Mouse (Mus musculus) limb, embryonic 13.5 days (tissue): ENCODE results near the gene Tenm2. TPM values are rescaled to one million over a fixed set of nuclear protein-coding genes. Genes with fewer than 3 reads are reported as not detected.
A peak's percentile ranks its signal among the peaks of the same experiment; 100 is the strongest.

Experiments
- ATAC-seq: fragments of 200-750 bp; cut with Nextera tagmentation; 2 replicates; pipeline ENCODE4 v1.8.0; 2017; ENCODE audit warnings: low read depth, moderate number of reproducible peaks, moderate TSS enrichment; ENCODE audit not compliant: low FRiP score
- H3K27ac ChIP-seq: fragments of 300-500 bp; sonication (generic); 2 replicates; pipeline ENCODE4 v1.5.1; 2015; ENCODE audit warnings: inconsistent platforms, mild to moderate bottlenecking, moderate library complexity
- H3K27me3 ChIP-seq: fragments of 300-500 bp; sonication (generic); 2 replicates; pipeline ENCODE4 v1.6.1; 2015; ENCODE audit warnings: mild to moderate bottlenecking, inconsistent platforms
- H3K36me3 ChIP-seq: fragments of 300-500 bp; sonication (generic); 2 replicates; pipeline ENCODE4 v1.6.1; 2015; ENCODE audit warnings: inconsistent platforms, mild to moderate bottlenecking, moderate library complexity
- H3K4me1 ChIP-seq: fragments of 300-500 bp; sonication (generic); 2 replicates; pipeline ENCODE4 v1.6.1; 2015; ENCODE audit warnings: inconsistent platforms
- H3K4me2 ChIP-seq: fragments of 300-500 bp; sonication (generic); replicated peaks from 2 replicates; pipeline ENCODE4 v1.6.1; 2015; ENCODE audit warnings: inconsistent platforms, mild to moderate bottlenecking, moderate library complexity
- H3K4me3 ChIP-seq: fragments of 300-500 bp; sonication (generic); 2 replicates; pipeline ENCODE4 v1.5.1; 2015; ENCODE audit warnings: moderate library complexity, mild to moderate bottlenecking, inconsistent platforms
- H3K9ac ChIP-seq: fragments of 300-500 bp; sonication (generic); 2 replicates; pipeline ENCODE4 v1.6.1; 2015; ENCODE audit warnings: mild to moderate bottlenecking, inconsistent platforms
- H3K9me3 ChIP-seq: fragments of 300-500 bp; sonication (generic); 2 replicates; pipeline ENCODE4 v1.6.1; 2016; ENCODE audit warnings: inconsistent platforms
- WGBS: fragments of 180-500 bp; shearing (Covaris S2); methylation state at CpG from one replicate; pipeline ENCODE4 v1.1.7; 2015; 5-methylcytosine and 5-hydroxymethylcytosine counted together
- polyA plus RNA-seq: library from polyadenylated mRNA; unstranded; fragments of >200 nt; fragmentation: Nextera tagmentation; extraction: Ambion mirVana; gene quantifications from 2 replicates; pipeline ENCODE4 v1.2.1, GENCODE M21; 2015

The Tenm2 gene
- polyA plus RNA-seq, result 4.8 and 6.4 TPM in 2 replicates

- H3K36me3 ChIP-seq, result no peaks in the 10 kb centered on the region
- ATAC-seq, result peak; percentile 94
- H3K27ac ChIP-seq, result peak within 1 kb of the TSS; percentile 86
- peak within 1 kb of the TSS; percentile 77 for H3K9ac ChIP-seq
- no peaks in the 10 kb centered on the region for H3K9me3 ChIP-seq
- H3K4me1 ChIP-seq, result peaks cover 18% of the 10 kb centered on the region
- H3K27me3 ChIP-seq, result peaks cover 30% of the 10 kb centered on the region
- WGBS, result under 1% methylated on average over 59 of the region's 59 CpGs
- H3K4me2 ChIP-seq, result peak within 1 kb of the TSS; percentile 80
- peak within 1 kb of the TSS; percentile 64 for H3K4me3 ChIP-seq
Measured at GRCm38 (mm10) chr11:37235914-37236600, at the start of gene Tenm2. Gene Tenm2, minus strand, starts transcription at chr11:37235964.

GRCm38 (mm10) chr11:37285186-37285585 is 49.4 kb upstream of the Tenm2 start:
- no peaks in the 10 kb centered on the region for H3K36me3 ChIP-seq
- no peaks in the 10 kb centered on the region for H3K9me3 ChIP-seq
- H3K9ac ChIP-seq, result no peak overlapping the region
- H3K4me1 ChIP-seq, result no peaks in the 10 kb centered on the region
- H3K4me3 ChIP-seq, result no peak overlapping the region
- ATAC-seq, result no peak
- H3K27ac ChIP-seq, result no peak overlapping the region
- 86% methylated on average over 2 of the region's 2 CpGs for WGBS
- no peaks in the 10 kb centered on the region for H3K27me3 ChIP-seq
- H3K4me2 ChIP-seq, result no peak overlapping the region

DNA sequence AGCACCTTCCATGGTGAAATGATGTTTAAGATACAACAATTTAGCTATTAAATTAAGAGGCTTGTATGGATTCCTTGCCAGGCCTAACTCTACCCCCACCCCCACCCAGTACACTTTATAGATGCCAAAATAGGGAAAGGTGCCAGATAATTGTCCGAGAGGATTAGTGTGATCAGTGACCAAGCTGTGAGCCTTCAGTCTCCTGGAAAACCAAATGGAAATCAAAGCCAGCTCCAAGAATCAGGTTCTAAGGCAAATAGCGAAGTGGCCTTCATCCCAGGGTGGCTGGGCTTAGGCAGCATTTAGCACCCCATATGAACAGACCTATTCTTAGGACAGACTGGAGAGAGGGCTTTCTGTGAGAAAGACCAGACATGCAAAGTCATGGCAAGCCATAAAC is 13.0 kb upstream of the Tenm2 start:
- no peak overlapping the region for H3K9ac ChIP-seq
- no peak overlapping the region for H3K4me2 ChIP-seq
- 51% methylated on average over 2 of the region's 2 CpGs for whole genome bisulfite sequencing
- H3K36me3 ChIP-seq, result no peaks in the 10 kb centered on the region
- no peak for ATAC-seq
- H3K4me3 ChIP-seq, result no peak overlapping the region
- no peaks in the 10 kb centered on the region for H3K9me3 ChIP-seq
- H3K27me3 ChIP-seq, result no peaks in the 10 kb centered on the region
- no peak overlapping the region for H3K27ac ChIP-seq
- no peaks in the 10 kb centered on the region for H3K4me1 ChIP-seq

GRCm38 (mm10) chr11:37237096-37237725 is 1.4 kb upstream of the Tenm2 start:
- H3K4me3 ChIP-seq, result peak overlapping the region; percentile 64
- H3K27ac ChIP-seq, result peak overlapping the region; percentile 86; the same call in 1 of the 2 replicates
- peaks cover 18% of the 10 kb centered on the region for H3K4me1 ChIP-seq
- peaks cover 30% of the 10 kb centered on the region for H3K27me3 ChIP-seq
- peak overlapping the region; percentile 77 for H3K9ac ChIP-seq
- WGBS, result 32% methylated on average over 7 of the region's 7 CpGs
- peak; percentile 37; the same call in 1 of the 2 replicates for ATAC-seq
- peak overlapping the region; percentile 80 for H3K4me2 ChIP-seq
- H3K9me3 ChIP-seq, result no peaks in the 10 kb centered on the region
- no peaks in the 10 kb centered on the region for H3K36me3 ChIP-seq

- Histone ChIP-seq H3K4me1 (peaks cover 18% of the 10 kb centered on the region), H3K36me3 (no peaks in the 10 kb centered on the region), H3K9me3 (no peaks in the 10 kb centered on the region), H3K4me3 (peak overlapping the region; percentile 64), H3K27me3 (peaks cover 30% of the 10 kb centered on the region), H3K27ac (peak overlapping the region; percentile 86), H3K4me2 (peak overlapping the region; percentile 80), H3K9ac (peak overlapping the region; percentile 77)
- peak; percentile 84 for ATAC-seq
- WGBS, result under 1% methylated on average over 31 of the region's 31 CpGs
Measured at GRCm38 (mm10) chr11:37236601-37237083, 878 bp upstream of the Tenm2 start.

- H3K4me2 ChIP-seq, result peak overlapping the region; percentile 80
- peaks cover 18% of the 10 kb centered on the region for H3K4me1 ChIP-seq
- no peaks in the 10 kb centered on the region for H3K9me3 ChIP-seq
- WGBS, result 9% methylated on average over 18 of the region's 18 CpGs
- 0 out of 2 replicates have a peak overlapping the region, but pooled peaks have one; percentile 86 for H3K27ac ChIP-seq
- no peak for ATAC-seq
- H3K4me3 ChIP-seq, result peak overlapping the region; percentile 64
- no peaks in the 10 kb centered on the region for H3K36me3 ChIP-seq
- H3K9ac ChIP-seq, result peak overlapping the region; percentile 77
- H3K27me3 ChIP-seq, result peaks cover 30% of the 10 kb centered on the region
Measured at GRCm38 (mm10) chr11:37235021-37235795, 556 bp downstream of the Tenm2 start.

GRCm38 (mm10) chr11:37227404-37227803 is 8.4 kb downstream of the Tenm2 start:
- Histone ChIP-seq H3K4me1 (no peaks in the 10 kb centered on the region), H3K4me3 (no peak overlapping the region), H3K9ac (no peak overlapping the region), H3K9me3 (no peaks in the 10 kb centered on the region), H3K27ac (no peak overlapping the region), H3K4me2 (no peak overlapping the region), H3K27me3 (no peaks in the 10 kb centered on the region; the same call in 1 of the 2 replicates), H3K36me3 (no peaks in the 10 kb centered on the region)
- ATAC-seq, result no peak
- 72% methylated on average over 1 of the region's 1 CpGs for whole genome bisulfite sequencing

GRCm38 (mm10) chr11:37226943-37227342 is 8.8 kb downstream of the Tenm2 start:
- H3K9ac ChIP-seq, result no peak overlapping the region
- H3K36me3 ChIP-seq, result no peaks in the 10 kb centered on the region
- no peak for ATAC-seq
- 69% methylated on average over 10 of the region's 10 CpGs for WGBS
- H3K27me3 ChIP-seq, result no peaks in the 10 kb centered on the region; the same call in 1 of the 2 replicates
- H3K27ac ChIP-seq, result no peak overlapping the region
- H3K4me1 ChIP-seq, result no peaks in the 10 kb centered on the region
- H3K4me2 ChIP-seq, result no peak overlapping the region
- no peaks in the 10 kb centered on the region for H3K9me3 ChIP-seq
- no peak overlapping the region for H3K4me3 ChIP-seq

DNA sequence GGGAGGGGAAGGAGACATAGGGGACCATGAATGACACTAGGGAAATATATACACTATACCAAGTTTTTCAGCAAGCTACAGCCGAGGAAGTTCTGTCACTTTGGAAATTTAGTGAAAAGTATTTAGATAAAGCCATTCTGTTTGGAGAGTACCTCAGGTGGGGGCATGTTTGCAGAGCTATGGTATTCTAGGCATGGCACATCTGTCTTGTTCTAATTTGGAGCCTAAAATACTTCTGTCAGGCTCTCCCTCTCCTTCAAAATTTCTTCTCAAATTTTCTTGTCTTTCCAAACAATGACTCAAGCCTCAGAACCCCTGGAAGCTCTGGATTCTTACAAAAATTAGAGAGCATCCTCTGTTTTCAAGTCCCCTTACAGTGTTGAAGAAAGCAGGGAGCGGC is 13.0 kb downstream of the Tenm2 start:
- no peak overlapping the region for H3K9ac ChIP-seq
- no peaks in the 10 kb centered on the region for H3K4me1 ChIP-seq
- no peaks in the 10 kb centered on the region for H3K36me3 ChIP-seq
- 89% methylated on average over 2 of the region's 2 CpGs for whole genome bisulfite sequencing
- ATAC-seq, result no peak
- H3K27me3 ChIP-seq, result no peaks in the 10 kb centered on the region
- no peak overlapping the region for H3K4me2 ChIP-seq
- no peaks in the 10 kb centered on the region for H3K9me3 ChIP-seq
- H3K4me3 ChIP-seq, result no peak overlapping the region
- no peak overlapping the region for H3K27ac ChIP-seq

GRCm38 (mm10) chr11:37222056-37222455 is 13.7 kb downstream of the Tenm2 start:
- H3K4me3 ChIP-seq, result no peak overlapping the region
- H3K9ac ChIP-seq, result no peak overlapping the region
- H3K9me3 ChIP-seq, result no peaks in the 10 kb centered on the region
- H3K27me3 ChIP-seq, result no peaks in the 10 kb centered on the region
- H3K4me2 ChIP-seq, result no peak overlapping the region
- 85% methylated on average over 2 of the region's 2 CpGs for WGBS
- no peak overlapping the region for H3K27ac ChIP-seq
- H3K4me1 ChIP-seq, result no peaks in the 10 kb centered on the region
- no peaks in the 10 kb centered on the region for H3K36me3 ChIP-seq
- ATAC-seq, result no peak

DNA sequence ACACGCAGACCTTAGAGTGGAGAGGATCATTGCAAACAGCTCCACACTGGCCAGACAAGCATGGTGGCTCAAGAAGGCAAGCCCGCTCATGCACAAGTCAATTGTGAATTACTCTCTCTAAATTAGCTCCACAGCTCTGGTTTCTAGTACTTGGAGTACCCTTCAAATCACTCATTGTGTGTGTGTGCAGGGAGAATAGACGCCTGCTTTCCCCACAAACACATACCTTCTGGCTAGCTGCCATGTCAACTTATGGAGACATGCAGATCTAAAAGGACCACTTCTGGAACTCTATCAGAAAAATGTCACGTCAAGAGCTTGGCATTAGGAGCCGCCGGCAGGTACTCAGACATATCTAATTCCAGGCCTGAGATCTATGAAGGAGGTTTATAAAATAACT is 14.8 kb downstream of the Tenm2 start:
- H3K9me3 ChIP-seq, result no peaks in the 10 kb centered on the region
- no peaks in the 10 kb centered on the region for H3K4me1 ChIP-seq
- no peak overlapping the region for H3K4me3 ChIP-seq
- H3K27ac ChIP-seq, result no peak overlapping the region
- no peaks in the 10 kb centered on the region for H3K36me3 ChIP-seq
- no peak overlapping the region for H3K9ac ChIP-seq
- WGBS, result 85% methylated on average over 6 of the region's 6 CpGs
- H3K4me2 ChIP-seq, result no peak overlapping the region
- H3K27me3 ChIP-seq, result no peaks in the 10 kb centered on the region
- no peak for ATAC-seq

- no peaks in the 10 kb centered on the region for H3K4me1 ChIP-seq
- WGBS, result 9% methylated on average over 3 of the region's 3 CpGs
- ATAC-seq, result no peak
- no peak overlapping the region for H3K9ac ChIP-seq
- H3K36me3 ChIP-seq, result no peaks in the 10 kb centered on the region
- H3K4me2 ChIP-seq, result no peak overlapping the region
- no peaks in the 10 kb centered on the region for H3K9me3 ChIP-seq
- no peak overlapping the region for H3K4me3 ChIP-seq
- no peak overlapping the region for H3K27ac ChIP-seq
- no peaks in the 10 kb centered on the region for H3K27me3 ChIP-seq
Measured at GRCm38 (mm10) chr11:37186132-37186531, 49.6 kb downstream of the Tenm2 start.
